Mouse (Mus musculus) liver, embryonic 14.5 days (tissue): ENCODE measurements at regions not wholly inside any gene's neighbourhood (a gene's known extent, or its start where the extent isn't known, plus 50 kb on each side); places are given as distances from the start of the nearest gene placed in this dataset.
"Not testable (repeated sequence)": the region's sequence is repeated elsewhere in the genome, so short reads cannot be mapped to it uniquely, and the experiment has no call there.

Experiments used
- ATAC-seq: fragments of 200-750 bp; cut with Nextera tagmentation; 2 replicates; pipeline ENCODE4 v1.8.0; 2017; ENCODE audit warnings: moderate number of reproducible peaks, mild to moderate bottlenecking, moderate library complexity; ENCODE audit not compliant: insufficient read depth
- DNase-seq, 3 experiments: peaks; one replicate each; pipeline ENCODE4 v3.0.0-alpha.2; 2012 to 2013; ENCODE audit warnings: low read depth in 3 of 3, low spot score in 3 of 3
- H3K27ac ChIP-seq: fragments of 300-500 bp; sonication (generic); 2 replicates; pipeline ENCODE4 v1.5.1; 2014; ENCODE audit warnings: moderate library complexity, mild to moderate bottlenecking, control low read depth, inconsistent platforms
- H3K27me3 ChIP-seq: fragments of 300-500 bp; sonication (generic); 2 replicates; pipeline ENCODE4 v1.6.1; 2014; ENCODE audit warnings: mild to moderate bottlenecking, low read length, moderate library complexity; ENCODE audit not compliant: control insufficient read depth, insufficient read depth
- H3K36me3 ChIP-seq: fragments of 300-500 bp; sonication (generic); replicated peaks from 2 replicates; pipeline ENCODE4 v1.6.1; 2014; ENCODE audit warnings: low read depth; ENCODE audit not compliant: control insufficient read depth, insufficient read depth
- H3K4me1 ChIP-seq, 2 experiments: fragments of 200-500 bp in 1 of 2; fragments of 300-500 bp in 1 of 2; sonication (generic) in 1 of 2; replicated peaks; 2 replicates each; pipeline ENCODE4 v1.6.1; 2012 to 2014; ENCODE audit warnings: antibody characterized with exemption in 1 of 2, inconsistent platforms in 1 of 2, low read length in 1 of 2; ENCODE audit not compliant: control insufficient read depth in 2 of 2, insufficient read depth in 2 of 2
- H3K4me2 ChIP-seq: fragments of 300-500 bp; sonication (generic); 2 replicates; pipeline ENCODE4 v1.6.1; 2014; ENCODE audit warnings: low read depth, mild to moderate bottlenecking, control low read depth, moderate library complexity
- H3K4me3 ChIP-seq, 2 experiments: fragments of 200-500 bp in 1 of 2; fragments of 300-500 bp in 1 of 2; sonication (generic) in 1 of 2; 2 replicates each; pipeline ENCODE4 v1.5.1; 2012 to 2014; ENCODE audit warnings: low read depth in 2 of 2, low read length in 2 of 2, mild to moderate bottlenecking in 2 of 2, control low read depth in 1 of 2, inconsistent platforms in 1 of 2, moderate library complexity in 1 of 2; ENCODE audit not compliant: insufficient read depth in 1 of 2
- H3K9ac ChIP-seq: fragments of 300-500 bp; sonication (generic); replicated peaks from 2 replicates; pipeline ENCODE4 v1.6.1; 2014; ENCODE audit warnings: mild to moderate bottlenecking, control low read depth, moderate library complexity
- H3K9me3 ChIP-seq: fragments of 300-500 bp; sonication (generic); 2 replicates; pipeline ENCODE4 v1.6.1; 2016; ENCODE audit warnings: low read length, mixed read lengths; ENCODE audit not compliant: control insufficient read depth
- CTCF ChIP-seq: IDR thresholded peaks from 2 replicates; pipeline ENCODE4 v1.5.1; 2016; ENCODE audit warnings: antibody characterized with exemption, low read depth, control low read depth
- EP300 ChIP-seq: IDR thresholded peaks from 2 replicates; pipeline ENCODE4 v1.6.1; 2016; ENCODE audit warnings: antibody characterized with exemption, low read depth
- WGBS: fragments of 180-500 bp; shearing (Covaris S2); extraction: QIAGEN DNeasy Blood & Tissue Kit; methylation state at CpG from one replicate; pipeline ENCODE4 v1.1.7; 2014; ENCODE audit not compliant: insufficient replicate concordance; 5-methylcytosine and 5-hydroxymethylcytosine counted together

- Histone ChIP-seq H3K4me3 (no peak overlapping the region), H3K36me3 (no peaks in the 10 kb centered on the region), H3K9ac (no peak overlapping the region), H3K27ac (no peak overlapping the region), H3K9me3 (no peaks in the 10 kb centered on the region), H3K4me2 (no peak overlapping the region), H3K27me3 (no peaks in the 10 kb centered on the region), H3K4me1 (no peaks in the 10 kb centered on the region)
- TF ChIP-seq EP300: no peak
- peak; percentile 75 for TF ChIP-seq CTCF
- DNase-seq (no peak), ATAC-seq (no peak)
- WGBS: 54% methylated on average over 11 of the region's 11 CpGs
Observed at GRCm38 (mm10) chr4:21368234-21369021, 317.3 kb downstream of the Prdm13 start.

GRCm38 (mm10) chr4:21321769-21322168, 364.0 kb downstream of the Prdm13 start:
- no peak overlapping the region for H3K9ac ChIP-seq
- H3K36me3 ChIP-seq: no peaks in the 10 kb centered on the region
- ATAC-seq (no peak), DNase-seq (no peak)
- H3K27ac ChIP-seq: no peak overlapping the region
- H3K27me3 ChIP-seq: no peaks in the 10 kb centered on the region
- no peak for TF ChIP-seq CTCF
- no peak for TF ChIP-seq EP300
- no peak overlapping the region for H3K4me2 ChIP-seq
- no peaks in the 10 kb centered on the region for H3K4me1 ChIP-seq
- no peak overlapping the region for H3K4me3 ChIP-seq
- H3K9me3 ChIP-seq: no peaks in the 10 kb centered on the region
- WGBS: 47% methylated on average over 1 of the region's 1 CpGs

- not testable (repeated sequence) for H3K27me3 ChIP-seq, DNase-seq, H3K4me1 ChIP-seq, H3K36me3 ChIP-seq, H3K4me2 ChIP-seq, H3K27ac ChIP-seq, H3K9ac ChIP-seq, ATAC-seq, H3K4me3 ChIP-seq, H3K9me3 ChIP-seq
- 58% methylated on average over 2 of the region's 2 CpGs for WGBS
Observed at GRCm38 (mm10) chr4:21309239-21309638, 376.5 kb downstream of the Prdm13 start.

- H3K4me1 ChIP-seq: no peaks in the 10 kb centered on the region
- H3K27me3 ChIP-seq: no peaks in the 10 kb centered on the region
- WGBS: 59% methylated on average over 3 of the region's 3 CpGs
Observed at GRCm38 (mm10) chr4:21307476-21308011, 378.2 kb downstream of the Prdm13 start.

GRCm38 (mm10) chr4:21300141-21300540, 385.6 kb downstream of the Prdm13 start:
- H3K27me3 ChIP-seq: no peaks in the 10 kb centered on the region
- DNase-seq (no peak), ATAC-seq (no peak)
- H3K4me3 ChIP-seq: no peak overlapping the region
- TF ChIP-seq EP300: no peak
- TF ChIP-seq CTCF: no peak
- H3K4me2 ChIP-seq: no peak overlapping the region
- H3K36me3 ChIP-seq: no peaks in the 10 kb centered on the region
- no peaks in the 10 kb centered on the region for H3K4me1 ChIP-seq
- H3K9me3 ChIP-seq: no peaks in the 10 kb centered on the region
- no peak overlapping the region for H3K27ac ChIP-seq
- no peak overlapping the region for H3K9ac ChIP-seq

More at GRCm38 (mm10) chr4:21307476-21308011, 378.2 kb downstream of the Prdm13 start:
- DNase-seq: no peak
- TF ChIP-seq CTCF (no peak), EP300 (no peak)
- H3K36me3 ChIP-seq: no peaks in the 10 kb centered on the region
- no peak overlapping the region for H3K4me2 ChIP-seq
- H3K9me3 ChIP-seq: no peaks in the 10 kb centered on the region
- no peak overlapping the region for H3K9ac ChIP-seq
- ATAC-seq: no peak
- H3K4me3 ChIP-seq: no peak overlapping the region
- no peak overlapping the region for H3K27ac ChIP-seq
